Comparison of ENCODE assay signal across 15 mouse cellular contexts in genomic region chr17:5280499-5281053, GRCm38 (mm10).
"Had no signal": no experiment of that assay in that cellular context is flagged by ENCODE, and none has a peak within 500 bp of the region (broad histone marks: within the 10 kb centered on the region; RNA-seq: fewer than 3 reads in every experiment).

No protein-coding gene starts in this region.

- DNase-seq: kidney, postnatal 14 days; layer of hippocampus, adult 9-11 months; layer of hippocampus, postnatal 36 days; lung, embryonic 14.5 days; lung, postnatal 10 days; lung, postnatal 4 days; right cerebral cortex, postnatal 14 days; thymus, adult 2 months had no signal

- H3K4me2 ChIP-seq: kidney, embryonic 15.5 days; limb, embryonic 15.5 days; liver, embryonic 12.5 days; lung, embryonic 14.5 days; midbrain, embryonic 15.5 days; neural tube, embryonic 13.5 days; stomach, embryonic 15.5 days had no signal

- ATAC-seq: liver, embryonic 12.5 days; midbrain, embryonic 15.5 days had no signal

- H3K36me3 ChIP-seq: midbrain, embryonic 15.5 days; stomach, embryonic 15.5 days had no signal

- H3K27me3 ChIP-seq: kidney, embryonic 15.5 days; limb, embryonic 15.5 days; liver, embryonic 12.5 days; midbrain, embryonic 15.5 days; neural tube, embryonic 13.5 days; stomach, embryonic 15.5 days had no signal

- H3K27ac ChIP-seq: kidney, embryonic 15.5 days; limb, embryonic 15.5 days; liver, embryonic 12.5 days; midbrain, embryonic 10.5 days; midbrain, embryonic 15.5 days; neural tube, embryonic 13.5 days; stomach, embryonic 15.5 days had no signal

- H3K9ac ChIP-seq: kidney, embryonic 15.5 days; limb, embryonic 15.5 days; liver, embryonic 12.5 days; lung, embryonic 14.5 days; midbrain, embryonic 15.5 days; neural tube, embryonic 13.5 days; stomach, embryonic 15.5 days had no signal

- H3K9me3 ChIP-seq: kidney, embryonic 15.5 days; limb, embryonic 15.5 days; liver, embryonic 12.5 days; midbrain, embryonic 10.5 days; midbrain, embryonic 15.5 days; neural tube, embryonic 13.5 days; stomach, embryonic 15.5 days had no signal

- H3K4me3 ChIP-seq: kidney, embryonic 15.5 days; limb, embryonic 15.5 days; liver, embryonic 12.5 days; midbrain, embryonic 10.5 days; midbrain, embryonic 15.5 days; neural tube, embryonic 13.5 days; stomach, embryonic 15.5 days had no signal
